Mouse (Mus musculus): ENCODE measurements around the gene Tsr3. TPM values are rescaled to one million over a fixed set of nuclear protein-coding genes. Genes with fewer than 3 reads are reported as not detected.
A peak's percentile ranks its signal among the peaks of the same experiment; 100 is the strongest.

Tsr3 gene
- polyA plus RNA-seq, 1 experiment from 2014 or later = 58.4 TPM

DNA sequence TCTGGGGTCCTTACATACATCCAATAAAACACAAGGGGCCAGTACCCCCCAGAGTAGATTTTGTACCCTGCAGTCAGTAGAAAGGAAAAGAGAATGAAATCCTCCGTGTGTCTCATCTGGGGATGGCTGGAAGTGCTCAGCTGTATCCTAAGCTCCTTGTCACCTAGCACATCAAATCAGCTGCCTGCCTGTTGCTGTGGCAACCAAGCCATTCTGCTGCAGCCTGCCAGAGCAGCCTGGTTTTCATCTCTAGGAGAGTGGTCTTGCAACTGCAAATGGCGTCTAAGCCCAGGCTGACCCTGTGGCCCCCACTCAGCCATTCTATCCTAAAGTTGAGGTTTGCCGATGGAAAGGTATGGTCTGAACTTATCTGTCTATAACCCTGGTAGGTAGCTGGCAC, 12.7 kb downstream of the Tsr3 start:
- 41% methylated on average over 3 of the region's 3 CpGs for WGBS
- no peaks in the 10 kb centered on the region for H3K36me3 ChIP-seq
- DNase-seq (ENCODE audit: low spot score) = no peak
- H3K4me3 ChIP-seq = no peak overlapping the region
- no peak overlapping the region for H3K27ac ChIP-seq
- no peaks in the 10 kb centered on the region for H3K9me3 ChIP-seq
- H3K4me1 ChIP-seq = peaks cover 21% of the 10 kb centered on the region
- peaks cover 93% of the 10 kb centered on the region for H3K27me3 ChIP-seq (ENCODE audit: insufficient read depth, poor library complexity, severe bottlenecking)

DNA sequence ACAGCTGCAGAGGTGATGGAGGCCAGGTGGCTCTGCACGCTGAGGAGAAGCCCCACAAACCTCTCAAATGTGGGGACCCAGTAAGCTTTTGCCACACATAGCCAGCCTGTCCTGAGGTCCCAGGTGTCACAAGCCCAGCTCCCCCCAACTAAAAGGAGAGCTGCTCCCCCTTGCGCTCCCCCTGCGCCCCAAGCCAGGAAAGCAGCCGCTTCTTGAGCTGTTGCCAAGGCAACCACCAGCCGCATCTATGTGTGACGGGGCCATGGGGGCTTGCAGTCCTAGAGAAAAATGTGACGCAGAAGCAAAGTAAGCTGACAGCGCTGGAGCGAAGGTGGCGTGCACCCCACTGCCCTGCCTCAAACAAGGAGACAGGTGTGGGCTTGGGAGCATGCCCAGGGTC, 13.8 kb downstream of the Tsr3 start:
- H3K27me3 ChIP-seq (ENCODE audit: insufficient read depth, poor library complexity, severe bottlenecking) = peaks cover 83% of the 10 kb centered on the region

DNA sequence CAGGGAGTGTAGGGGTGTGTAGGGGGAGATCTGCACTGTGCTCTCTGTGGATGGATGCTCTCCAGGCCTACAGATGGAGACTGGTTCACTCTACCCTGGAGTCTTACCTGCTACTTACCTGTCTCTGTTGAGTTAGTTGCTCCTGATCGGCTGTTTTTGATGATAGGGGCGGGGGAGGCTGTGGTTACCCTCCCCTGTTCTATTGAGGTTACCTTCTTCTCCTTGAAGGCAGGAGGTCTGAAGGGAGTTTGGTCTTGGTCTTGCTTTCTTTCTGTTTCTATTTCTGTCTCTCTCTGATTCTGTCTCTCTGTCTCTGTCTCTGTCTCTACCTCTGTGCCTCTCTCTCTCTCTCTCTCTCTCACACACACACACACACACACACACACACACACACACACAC, 15.1 kb downstream of the Tsr3 start:
- peaks cover 75% of the 10 kb centered on the region for H3K27me3 ChIP-seq (ENCODE audit: insufficient read depth, poor library complexity, severe bottlenecking)
- DNase-seq (ENCODE audit: low spot score) = no peak
- WGBS = 48% methylated on average over 2 of the region's 2 CpGs

More for the DNA sequence above, 13.8 kb downstream of the Tsr3 start:
- DNase-seq (ENCODE audit: low spot score) = no peak
- H3K36me3 ChIP-seq = peaks cover 7% of the 10 kb centered on the region; the same call in 1 of the 2 replicates
- 42% methylated on average over 10 of the region's 10 CpGs for WGBS
- H3K4me3 ChIP-seq = no peak overlapping the region
- peaks cover 21% of the 10 kb centered on the region for H3K4me1 ChIP-seq
- H3K27ac ChIP-seq = no peak overlapping the region
- H3K9me3 ChIP-seq = no peaks in the 10 kb centered on the region

DNA sequence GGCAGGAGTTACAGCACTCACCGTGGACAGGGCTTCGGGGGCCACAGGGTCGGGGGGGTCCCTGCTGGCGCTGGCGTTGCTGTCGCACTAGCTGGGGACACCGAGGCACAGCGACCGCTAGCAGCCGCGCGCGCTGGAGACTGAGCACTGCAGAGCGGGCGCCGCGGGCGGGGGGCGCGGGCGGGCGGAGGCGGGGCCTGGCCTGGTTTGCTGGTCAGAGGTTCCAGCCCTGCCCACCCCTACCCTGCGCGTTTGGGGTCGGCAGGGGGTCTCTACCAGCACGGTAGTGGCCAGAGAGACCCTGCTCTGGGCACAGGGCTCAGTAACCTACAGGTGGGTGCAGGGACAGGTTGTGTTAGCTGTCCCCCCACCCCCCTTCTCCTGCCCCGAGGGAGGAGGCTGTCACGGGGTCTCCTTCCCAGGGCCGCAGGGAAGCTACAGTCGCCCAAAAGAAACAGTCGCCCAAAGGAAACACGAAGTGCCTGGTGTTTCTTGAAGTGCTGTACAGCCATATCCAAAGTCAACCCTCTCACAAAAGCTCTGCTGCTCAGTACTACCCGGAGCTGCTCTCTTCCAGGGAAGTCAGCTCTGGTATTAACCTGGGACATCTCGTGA, 16.3 kb downstream of the Tsr3 start, which contains the start of gene Baiap3:
Baiap3 (minus strand) TSS at position 225 of the 615 bp plus-strand sequence.
- WGBS = 3% methylated on average over 35 of the region's 35 CpGs
- peak within 1 kb of the TSS; percentile 61 for H3K4me3 ChIP-seq
- peaks cover 25% of the 10 kb centered on the region for H3K36me3 ChIP-seq
- peaks cover 64% of the 10 kb centered on the region for H3K27me3 ChIP-seq (ENCODE audit: insufficient read depth, poor library complexity, severe bottlenecking)
- H3K4me1 ChIP-seq = peaks cover 21% of the 10 kb centered on the region
- DNase-seq (ENCODE audit: low spot score) = no peak
- H3K9me3 ChIP-seq = no peaks in the 10 kb centered on the region
- peak within 1 kb of the TSS; percentile 59 for H3K27ac ChIP-seq

More for the DNA sequence above, 15.1 kb downstream of the Tsr3 start:
- Histone ChIP-seq H3K4me3 (0 out of 2 replicates have a peak overlapping the region, but pooled peaks have one; percentile 61), H3K36me3 (peaks cover 20% of the 10 kb centered on the region), H3K27ac (peak overlapping the region; percentile 59; the same call in 1 of the 2 replicates), H3K9me3 (no peaks in the 10 kb centered on the region), H3K4me1 (peaks cover 21% of the 10 kb centered on the region)

GRCm38 (mm10) chr17:25257804-25258261, 17.9 kb downstream of the Tsr3 start:
- DNase-seq (ENCODE audit: low spot score) = no peak
- Histone ChIP-seq H3K4me1 (peaks cover 21% of the 10 kb centered on the region), H3K27me3 (ENCODE audit: insufficient read depth, poor library complexity, severe bottlenecking) (peaks cover 48% of the 10 kb centered on the region), H3K9me3 (no peaks in the 10 kb centered on the region), H3K4me3 (no peak overlapping the region), H3K27ac (no peak overlapping the region), H3K36me3 (peaks cover 31% of the 10 kb centered on the region)
- WGBS = 54% methylated on average over 6 of the region's 6 CpGs

DNA sequence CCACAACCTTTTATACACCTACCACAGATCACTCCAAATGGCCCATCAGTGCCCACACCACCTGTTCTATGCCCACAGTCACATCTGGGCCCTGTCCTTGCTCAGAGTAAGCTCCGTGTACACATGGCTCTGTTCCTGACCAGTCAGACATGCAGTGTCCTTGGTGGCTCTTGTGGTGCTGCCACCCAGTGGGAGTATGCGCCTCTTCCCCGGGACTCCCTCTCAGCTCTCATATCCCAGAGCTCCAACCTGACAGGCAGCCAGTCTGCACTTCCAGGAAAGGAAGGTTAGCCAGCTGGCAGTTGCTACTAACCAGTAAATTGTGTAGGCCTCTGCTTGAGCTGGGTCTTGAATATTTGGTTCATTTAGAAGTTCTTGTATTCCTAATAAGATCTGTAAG, 24.5 kb downstream of the Tsr3 start:
- 68% methylated on average over 3 of the region's 3 CpGs for whole genome bisulfite sequencing
- DNase-seq (ENCODE audit: low spot score) = no peak

GRCm38 (mm10) chr17:25270795-25271335, 30.9 kb downstream of the Tsr3 start:
- no peak for DNase-seq (ENCODE audit: low spot score)
- 72% methylated on average over 2 of the region's 2 CpGs for WGBS
- H3K4me3 ChIP-seq = peak overlapping the region; percentile 98
- no peak overlapping the region for H3K27ac ChIP-seq
- peaks cover 31% of the 10 kb centered on the region for H3K4me1 ChIP-seq
- no peaks in the 10 kb centered on the region for H3K9me3 ChIP-seq
- peaks cover 45% of the 10 kb centered on the region for H3K36me3 ChIP-seq
- H3K27me3 ChIP-seq (ENCODE audit: insufficient read depth, poor library complexity, severe bottlenecking) = no peaks in the 10 kb centered on the region

More for the DNA sequence above, 24.5 kb downstream of the Tsr3 start:
- Histone ChIP-seq H3K27me3 (ENCODE audit: insufficient read depth, poor library complexity, severe bottlenecking) (no peaks in the 10 kb centered on the region), H3K9me3 (no peaks in the 10 kb centered on the region), H3K27ac (no peak overlapping the region), H3K36me3 (peaks cover 84% of the 10 kb centered on the region), H3K4me3 (no peak overlapping the region), H3K4me1 (peaks cover under 1% of the 10 kb centered on the region; the same call in 1 of the 2 replicates)

DNA sequence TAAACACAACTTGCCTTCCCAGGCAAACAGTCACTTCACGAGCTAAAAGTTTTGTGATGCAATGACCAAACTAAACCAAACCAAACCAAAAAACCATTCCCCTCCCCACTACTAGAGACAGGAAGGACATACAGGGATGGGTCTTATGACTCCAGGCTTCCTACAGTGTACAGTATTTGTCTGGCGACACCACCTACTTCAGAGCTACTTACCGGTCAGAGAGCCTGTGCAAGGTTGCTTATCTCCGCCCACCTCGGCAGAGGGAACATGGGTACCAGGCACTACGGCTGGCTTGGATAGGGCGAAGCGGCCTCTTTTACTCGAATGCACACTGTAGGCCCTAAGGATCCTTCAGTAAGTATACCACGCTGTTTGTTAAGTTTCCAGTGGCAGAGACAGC, 32.4 kb downstream of the Tsr3 start:
- H3K27ac ChIP-seq = peak overlapping the region; percentile 100
- H3K36me3 ChIP-seq = peaks cover 30% of the 10 kb centered on the region
- no peak for DNase-seq (ENCODE audit: low spot score)
- H3K4me1 ChIP-seq = peaks cover 31% of the 10 kb centered on the region
- H3K9me3 ChIP-seq = no peaks in the 10 kb centered on the region
- under 1% methylated on average over 10 of the region's 10 CpGs for WGBS
- H3K4me3 ChIP-seq = peak overlapping the region; percentile 98
- no peaks in the 10 kb centered on the region for H3K27me3 ChIP-seq (ENCODE audit: insufficient read depth, poor library complexity, severe bottlenecking)

DNA sequence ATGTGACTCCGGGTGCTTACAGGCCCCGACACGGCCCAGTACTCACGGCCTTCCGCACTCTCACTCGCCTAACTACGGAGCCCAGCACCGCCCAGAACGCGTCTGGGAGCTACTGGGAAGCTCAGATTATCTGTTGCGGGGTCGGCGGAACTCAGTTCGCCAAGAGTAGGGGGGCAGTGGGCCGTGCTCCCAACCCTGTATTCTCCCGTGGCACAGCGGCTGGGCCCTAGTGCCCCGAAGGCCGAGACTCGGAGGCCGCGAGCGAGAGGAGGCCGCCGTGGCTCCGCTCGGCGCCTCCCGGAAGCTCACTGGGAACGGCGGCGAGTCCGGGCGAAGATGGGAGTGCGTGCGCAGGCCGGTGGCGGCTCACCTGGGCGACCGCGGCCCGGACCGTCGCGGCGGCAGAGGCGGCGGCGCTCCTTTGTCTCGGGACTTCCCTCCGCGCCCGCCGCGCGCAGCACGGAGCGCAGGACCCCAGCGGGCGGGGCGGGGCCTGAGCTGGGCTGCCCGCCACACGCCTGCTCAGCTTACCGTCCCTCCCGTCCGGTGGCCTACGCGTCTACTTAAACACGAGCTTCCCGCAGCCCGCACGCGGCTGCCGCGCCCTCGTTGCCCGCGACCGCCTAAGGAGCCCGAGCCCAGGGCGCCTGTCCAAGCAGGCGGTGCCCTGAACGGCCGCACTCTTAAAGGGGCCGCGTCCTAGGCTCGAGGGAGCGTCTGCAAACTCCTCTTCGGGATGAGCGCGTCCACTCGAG, 33.2 kb downstream of the Tsr3 start:
- Histone ChIP-seq H3K4me3 (peak overlapping the region; percentile 98), H3K4me1 (peaks cover 31% of the 10 kb centered on the region), H3K9me3 (no peaks in the 10 kb centered on the region), H3K27ac (peak overlapping the region; percentile 100), H3K36me3 (peaks cover 22% of the 10 kb centered on the region), H3K27me3 (ENCODE audit: insufficient read depth, poor library complexity, severe bottlenecking) (no peaks in the 10 kb centered on the region)
- 0% methylated on average over 90 of the region's 92 CpGs for WGBS
- DNase-seq (ENCODE audit: low spot score) = peak; percentile 94

- Histone ChIP-seq H3K4me1 (peaks cover 31% of the 10 kb centered on the region), H3K27ac (peak overlapping the region; percentile 100), H3K4me3 (peak overlapping the region; percentile 98), H3K36me3 (peaks cover 15% of the 10 kb centered on the region), H3K9me3 (no peaks in the 10 kb centered on the region), H3K27me3 (ENCODE audit: insufficient read depth, poor library complexity, severe bottlenecking) (no peaks in the 10 kb centered on the region)
- peak; percentile 96 for DNase-seq (ENCODE audit: low spot score)
- WGBS = under 1% methylated on average over 40 of the region's 45 CpGs
Measured at GRCm38 (mm10) chr17:25273706-25274501, 33.9 kb downstream of the Tsr3 start.

DNA sequence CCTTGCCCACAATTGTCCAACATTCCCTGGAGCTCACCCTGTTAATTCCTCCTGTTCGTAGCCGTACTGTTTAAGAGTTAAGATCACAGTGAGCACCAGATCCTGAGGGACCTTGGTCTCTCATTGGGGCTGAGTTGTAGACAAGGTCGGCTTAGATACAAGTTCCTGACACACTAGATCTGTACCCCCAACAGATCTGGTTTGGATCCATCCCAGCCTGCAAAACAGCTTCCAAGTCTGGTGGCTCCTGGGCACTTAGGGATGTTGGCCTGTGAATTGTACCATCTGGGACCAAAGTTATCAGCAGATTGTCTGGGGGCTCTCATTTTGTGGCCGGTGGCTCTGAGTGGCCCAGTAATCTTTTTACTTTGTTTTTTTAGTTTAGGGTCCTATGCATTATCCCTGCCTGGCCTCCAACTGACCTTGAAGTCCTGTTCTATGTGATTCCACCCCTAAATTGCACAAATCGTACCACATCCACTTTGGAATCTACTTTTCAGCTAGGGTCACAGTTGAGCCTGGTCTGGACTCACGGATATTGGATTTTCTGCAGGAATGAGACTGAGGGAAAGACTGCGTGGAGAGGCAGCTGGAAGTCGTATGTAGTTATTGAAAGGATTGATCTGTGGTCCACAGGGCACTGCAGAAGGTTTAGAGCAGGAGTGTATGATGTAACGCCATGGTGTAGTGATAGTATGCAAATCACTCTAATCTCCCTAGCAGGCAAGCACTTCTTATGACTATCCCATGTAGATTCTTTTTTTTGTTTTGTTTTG, 34.8 kb downstream of the Tsr3 start, which contains the start of gene Ube2i:
Ube2i (minus strand) TSS at position 52 of the 776 bp plus-strand sequence.
- WGBS = 83% methylated on average over 9 of the region's 9 CpGs
- no peaks in the 10 kb centered on the region for H3K27me3 ChIP-seq (ENCODE audit: insufficient read depth, poor library complexity, severe bottlenecking)
- peak within 1 kb of the TSS; percentile 98 for H3K4me3 ChIP-seq
- H3K27ac ChIP-seq = peak within 1 kb of the TSS; percentile 100
- peaks cover 28% of the 10 kb centered on the region for H3K4me1 ChIP-seq
- DNase-seq (ENCODE audit: low spot score) = no peak
- H3K36me3 ChIP-seq = peaks cover 6% of the 10 kb centered on the region; the same call in 1 of the 2 replicates
- H3K9me3 ChIP-seq = no peaks in the 10 kb centered on the region

GRCm38 (mm10) chr17:25275833-25276232, 35.9 kb downstream of the Tsr3 start:
- Histone ChIP-seq H3K27me3 (ENCODE audit: insufficient read depth, poor library complexity, severe bottlenecking) (no peaks in the 10 kb centered on the region), H3K4me1 (peaks cover 22% of the 10 kb centered on the region), H3K9me3 (no peaks in the 10 kb centered on the region), H3K4me3 (no peak overlapping the region), H3K36me3 (peaks cover 2% of the 10 kb centered on the region; the same call in 1 of the 2 replicates), H3K27ac (no peak overlapping the region)
- no peak for DNase-seq (ENCODE audit: low spot score)
- 88% methylated on average over 3 of the region's 3 CpGs for WGBS

Data from heart, embryonic 10.5 days (tissue).